Mouse (Mus musculus) heart, embryonic 15.5 days (tissue): ENCODE measurements around the gene Ppan. TPM values are rescaled to one million over a fixed set of nuclear protein-coding genes. Genes with fewer than 3 reads are reported as not detected.
A peak's percentile ranks its signal among the peaks of the same experiment; 100 is the strongest.

Experiments
- ATAC-seq: fragments of 200-750 bp; cut with Nextera tagmentation; replicated peaks from 2 replicates; pipeline ENCODE4 v1.8.0; 2017; ENCODE audit warnings: low read depth, moderate TSS enrichment; ENCODE audit not compliant: insufficient number of reproducible peaks, insufficient read depth, low FRiP score
- H3K27ac ChIP-seq: fragments of 300-500 bp; sonication (generic); 2 replicates; pipeline ENCODE4 v1.5.1; 2015; ENCODE audit warnings: mild to moderate bottlenecking, inconsistent platforms
- H3K27me3 ChIP-seq: fragments of 300-500 bp; sonication (generic); 2 replicates; pipeline ENCODE4 v1.6.1; 2015; ENCODE audit warnings: inconsistent platforms
- H3K36me3 ChIP-seq: fragments of 300-500 bp; sonication (generic); 2 replicates; pipeline ENCODE4 v1.6.1; 2015; ENCODE audit warnings: mild to moderate bottlenecking, inconsistent platforms
- H3K4me1 ChIP-seq: fragments of 300-500 bp; sonication (generic); replicated peaks from 2 replicates; pipeline ENCODE4 v1.6.1; 2015; ENCODE audit warnings: inconsistent platforms
- H3K4me2 ChIP-seq: fragments of 300-500 bp; sonication (generic); 2 replicates; pipeline ENCODE4 v1.6.1; 2015; ENCODE audit warnings: inconsistent platforms, mild to moderate bottlenecking, moderate library complexity
- H3K4me3 ChIP-seq: fragments of 300-500 bp; sonication (generic); 2 replicates; pipeline ENCODE4 v1.5.1; 2015; ENCODE audit warnings: mild to moderate bottlenecking, inconsistent platforms
- H3K9ac ChIP-seq: fragments of 300-500 bp; sonication (generic); 2 replicates; pipeline ENCODE4 v1.6.1; 2015; ENCODE audit warnings: mild to moderate bottlenecking, inconsistent platforms
- H3K9me3 ChIP-seq: fragments of 300-500 bp; sonication (generic); replicated peaks from 2 replicates; pipeline ENCODE4 v1.6.1; 2016; ENCODE audit warnings: inconsistent platforms
- WGBS: fragments of 180-500 bp; shearing (Covaris S2); methylation state at CpG from one replicate; pipeline ENCODE4 v1.1.7; 2015; ENCODE audit warnings: mixed read lengths; 5-methylcytosine and 5-hydroxymethylcytosine counted together
- polyA plus RNA-seq: library from polyadenylated mRNA; unstranded; fragments of >200 nt; fragmentation: Nextera tagmentation; extraction: Ambion mirVana; gene quantifications from 2 replicates; pipeline ENCODE4 v1.2.1, GENCODE M21; 2015

The Ppan gene
- polyA plus RNA-seq, 1 experiment from 2014 or later, result 31.1 TPM

DNA sequence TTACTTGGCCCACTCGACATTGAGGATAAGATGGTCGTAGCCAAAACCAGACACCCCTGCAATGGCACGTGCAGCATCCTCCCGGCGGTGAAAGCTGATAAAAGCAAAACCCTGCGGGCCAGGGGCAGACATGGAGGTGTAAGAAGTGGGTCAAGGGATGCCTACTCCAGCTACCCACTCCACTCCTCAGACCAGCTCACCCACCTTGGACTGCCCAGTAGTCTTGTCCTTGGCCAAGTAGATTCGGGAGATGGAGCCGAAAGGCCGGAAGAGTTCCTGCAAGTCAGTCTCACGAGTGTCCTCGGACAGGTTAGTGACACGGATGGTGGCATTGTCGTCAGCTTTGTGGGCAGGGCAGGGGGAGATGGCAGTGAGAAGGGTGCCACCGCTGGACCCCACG, 6.7 kb downstream of the Ppan start:
- no peak overlapping the region for H3K4me2 ChIP-seq
- 81% methylated on average over 15 of the region's 15 CpGs for WGBS
- H3K4me1 ChIP-seq, result peaks cover 14% of the 10 kb centered on the region
- H3K9ac ChIP-seq, result no peak overlapping the region
- H3K4me3 ChIP-seq, result no peak overlapping the region
- H3K36me3 ChIP-seq, result peaks cover 68% of the 10 kb centered on the region
- H3K27me3 ChIP-seq, result no peaks in the 10 kb centered on the region
- no peak overlapping the region for H3K27ac ChIP-seq
- no peak for ATAC-seq
- no peaks in the 10 kb centered on the region for H3K9me3 ChIP-seq

DNA sequence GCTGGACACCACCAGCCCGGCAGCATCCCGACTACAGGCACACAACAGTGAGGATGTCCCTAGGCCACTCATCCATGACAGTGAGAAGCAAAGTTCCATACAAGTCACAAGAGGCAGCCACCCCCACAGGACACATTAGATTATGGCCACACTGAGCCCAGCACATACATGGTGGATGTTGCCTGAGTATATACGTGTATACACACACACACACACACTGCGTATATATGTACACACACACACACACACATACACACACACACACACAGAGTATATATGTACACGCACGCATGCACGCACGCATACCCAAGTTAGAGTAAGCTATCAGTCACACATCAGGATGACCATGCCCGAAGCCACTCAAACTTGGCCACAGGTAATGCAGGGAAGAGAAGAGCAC, 7.4 kb downstream of the Ppan start:
- 93% methylated on average over 9 of the region's 9 CpGs for WGBS
- Histone ChIP-seq H3K9ac (no peak overlapping the region), H3K4me1 (peaks cover 14% of the 10 kb centered on the region), H3K4me3 (no peak overlapping the region), H3K27ac (no peak overlapping the region), H3K4me2 (no peak overlapping the region), H3K9me3 (no peaks in the 10 kb centered on the region), H3K36me3 (peaks cover 61% of the 10 kb centered on the region), H3K27me3 (no peaks in the 10 kb centered on the region)
- no peak for ATAC-seq

DNA sequence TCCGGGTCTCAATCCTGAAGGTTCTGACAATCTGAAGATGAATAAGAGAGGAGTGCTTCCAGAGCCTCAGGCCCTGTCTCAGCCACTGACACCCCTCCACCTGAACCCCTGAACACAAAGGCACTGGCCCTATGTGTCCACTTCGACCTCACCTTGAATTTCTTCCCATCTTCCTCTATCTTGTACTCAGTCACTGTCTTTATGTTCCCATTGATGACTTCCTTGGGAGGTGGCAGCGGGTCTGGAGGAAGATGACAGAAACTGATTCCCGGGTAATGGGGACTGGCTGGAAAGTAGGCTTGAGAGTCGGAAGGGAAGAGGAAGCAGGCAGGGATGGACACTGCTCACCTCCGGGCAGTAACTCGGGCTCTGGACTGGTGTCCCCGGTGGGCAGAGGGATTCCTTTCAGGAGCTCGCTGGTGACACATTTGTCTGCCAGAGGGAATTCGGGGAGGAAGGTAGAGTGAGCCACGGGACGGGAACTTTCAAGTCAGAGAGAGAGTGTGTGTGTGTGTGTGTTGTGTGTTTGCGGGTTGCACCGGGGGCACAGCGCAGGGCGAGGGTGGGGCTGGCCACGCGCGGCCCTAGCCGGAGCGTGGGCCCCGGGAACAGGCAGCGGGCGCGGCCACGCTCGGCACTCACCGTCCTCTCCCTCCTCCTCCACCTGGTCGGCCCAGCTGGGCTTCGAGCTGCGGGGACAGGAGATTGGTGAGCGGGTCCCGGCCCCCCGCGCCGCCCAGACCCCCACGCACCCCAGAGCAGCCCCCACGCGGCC, 9.9 kb downstream of the Ppan start:
- ATAC-seq, result peak; percentile 56
- 4% methylated on average over 38 of the region's 39 CpGs for WGBS
- peaks cover 36% of the 10 kb centered on the region for H3K36me3 ChIP-seq
- peak overlapping the region; percentile 86 for H3K4me2 ChIP-seq
- no peaks in the 10 kb centered on the region for H3K27me3 ChIP-seq
- H3K9ac ChIP-seq, result peak overlapping the region; percentile 94
- H3K4me3 ChIP-seq, result peak overlapping the region; percentile 86
- peak overlapping the region; percentile 69 for H3K27ac ChIP-seq
- H3K9me3 ChIP-seq, result no peaks in the 10 kb centered on the region
- H3K4me1 ChIP-seq, result peaks cover 25% of the 10 kb centered on the region

DNA sequence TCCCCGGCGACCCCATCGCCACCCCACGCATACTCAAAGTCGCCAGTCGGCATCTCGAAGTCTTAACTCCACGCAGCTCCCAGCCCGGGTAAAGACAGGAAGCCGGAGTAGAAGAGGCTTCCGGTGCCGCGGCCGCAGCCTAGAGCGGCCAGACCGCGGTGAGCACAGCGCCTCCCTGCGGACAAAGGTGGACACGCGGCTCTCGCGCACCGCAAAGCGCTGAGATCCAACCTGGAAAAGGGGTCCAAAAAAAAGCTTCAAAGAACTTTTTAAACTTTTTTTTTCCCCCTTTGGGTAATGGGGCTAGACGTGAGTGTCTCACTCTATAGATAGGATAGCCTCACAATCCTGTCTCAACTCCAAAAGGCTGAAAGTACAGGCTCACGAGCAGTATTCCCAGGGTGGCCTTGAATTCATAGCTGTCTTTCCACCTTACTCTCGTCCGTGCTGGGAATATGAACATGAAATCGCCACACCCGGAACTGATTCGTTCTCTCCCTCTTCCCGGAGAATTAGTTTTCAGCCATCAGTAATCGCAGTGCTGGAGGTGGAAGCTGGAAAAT, 10.6 kb downstream of the Ppan start, which contains the start of gene Eif3g:
Gene Eif3g, minus strand, starts transcription at position 113 of the 563 bp plus-strand sequence.
- no peaks in the 10 kb centered on the region for H3K9me3 ChIP-seq
- WGBS, result 3% methylated on average over 34 of the region's 34 CpGs
- H3K4me3 ChIP-seq, result peak within 1 kb of the TSS; percentile 86
- ATAC-seq, result peak; percentile 76
- peak within 1 kb of the TSS; percentile 94 for H3K9ac ChIP-seq
- H3K27me3 ChIP-seq, result no peaks in the 10 kb centered on the region
- H3K4me2 ChIP-seq, result peak within 1 kb of the TSS; percentile 86
- peaks cover 30% of the 10 kb centered on the region for H3K36me3 ChIP-seq
- H3K27ac ChIP-seq, result peak within 1 kb of the TSS; percentile 69
- H3K4me1 ChIP-seq, result peaks cover 25% of the 10 kb centered on the region

DNA sequence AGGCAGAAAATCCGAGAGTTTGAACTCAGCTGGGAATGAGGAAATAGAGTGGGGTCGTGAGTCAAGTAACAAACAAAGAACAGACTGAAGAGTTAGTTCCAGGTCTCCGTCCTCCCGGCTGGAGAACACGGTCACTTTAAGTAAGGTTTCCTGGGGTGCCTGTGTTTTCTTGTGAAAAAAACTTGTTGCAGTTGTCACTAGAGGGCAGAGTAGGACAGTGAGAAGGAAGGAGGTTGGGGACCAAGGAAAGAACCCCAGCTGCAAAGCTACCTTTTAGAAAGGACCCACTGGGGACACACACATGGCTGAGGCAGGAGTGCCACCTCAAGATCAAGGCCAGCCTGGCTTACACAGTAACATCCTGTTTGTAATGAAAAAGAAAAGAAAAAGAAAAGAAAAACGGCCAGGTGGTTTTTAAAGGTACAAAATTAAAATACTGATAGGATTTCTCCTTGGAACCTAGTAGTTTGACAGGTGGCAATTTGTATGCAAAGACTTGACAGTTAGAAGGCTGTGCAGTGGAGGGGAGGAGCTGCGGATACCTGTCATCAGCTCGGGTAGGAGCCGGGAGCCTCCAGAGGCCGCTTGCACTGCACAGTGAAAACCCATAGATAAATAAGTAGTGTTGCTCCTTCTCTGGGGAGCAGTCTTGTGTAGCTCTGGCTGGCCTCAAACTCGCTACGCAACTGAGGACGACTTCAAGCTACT, 13.6 kb downstream of the Ppan start:
- no peak overlapping the region for H3K4me3 ChIP-seq
- H3K27me3 ChIP-seq, result no peaks in the 10 kb centered on the region
- H3K9me3 ChIP-seq, result no peaks in the 10 kb centered on the region
- H3K9ac ChIP-seq, result peak overlapping the region; percentile 33
- H3K36me3 ChIP-seq, result peaks cover 18% of the 10 kb centered on the region; the same call in 1 of the 2 replicates
- peak overlapping the region; percentile 55 for H3K27ac ChIP-seq
- peaks cover 25% of the 10 kb centered on the region for H3K4me1 ChIP-seq
- 9% methylated on average over 13 of the region's 13 CpGs for WGBS
- peak; percentile 16; the same call in 1 of the 2 replicates for ATAC-seq
- H3K4me2 ChIP-seq, result peak overlapping the region; percentile 40

DNA sequence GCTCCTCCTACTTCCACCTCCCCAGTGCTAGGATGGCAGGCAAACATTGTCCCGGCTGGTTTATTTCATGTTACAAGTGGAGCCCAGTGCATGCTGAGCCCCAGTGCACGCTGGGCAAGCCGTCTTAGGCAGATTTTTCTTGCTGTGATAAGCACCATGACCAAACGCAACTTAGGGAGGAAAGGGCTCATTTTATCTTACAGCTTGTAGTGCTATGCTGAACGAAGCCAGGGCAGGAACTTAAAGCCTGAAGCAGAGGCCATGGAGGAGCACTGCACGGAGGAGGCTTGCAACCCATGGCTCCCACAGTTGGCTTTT, 14.2 kb downstream of the Ppan start:
- peak; percentile 7; the same call in 1 of the 2 replicates for ATAC-seq
- Histone ChIP-seq H3K36me3 (peaks cover 21% of the 10 kb centered on the region; the same call in 1 of the 2 replicates), H3K9me3 (no peaks in the 10 kb centered on the region), H3K4me1 (peaks cover 19% of the 10 kb centered on the region), H3K4me2 (peak overlapping the region; percentile 40), H3K4me3 (no peak overlapping the region), H3K27me3 (no peaks in the 10 kb centered on the region), H3K9ac (peak overlapping the region; percentile 33), H3K27ac (peak overlapping the region; percentile 55)
- 16% methylated on average over 6 of the region's 6 CpGs for WGBS

DNA sequence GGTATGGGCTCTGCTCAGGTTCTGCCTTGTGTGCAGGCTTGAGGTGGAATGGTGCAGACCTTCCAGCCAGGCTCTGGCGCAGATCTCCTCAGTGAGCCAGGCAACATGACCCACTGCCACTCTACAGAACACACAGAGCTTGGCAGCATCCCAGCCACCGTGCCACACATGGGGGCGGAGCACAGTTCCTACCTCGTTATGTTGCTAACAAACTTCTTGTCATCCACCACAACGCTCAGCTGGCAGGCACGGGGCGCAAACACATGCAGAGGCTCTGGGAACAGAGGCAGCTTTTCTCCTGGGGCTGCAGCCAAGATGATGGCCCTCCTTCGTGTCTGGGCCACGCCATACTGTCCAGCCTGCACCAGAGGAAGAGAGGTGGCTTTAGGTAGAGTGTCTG, 22.0 kb downstream of the Ppan start:
- ATAC-seq, result no peak
- no peak overlapping the region for H3K4me2 ChIP-seq
- H3K36me3 ChIP-seq, result peaks cover 94% of the 10 kb centered on the region
- H3K4me1 ChIP-seq, result no peaks in the 10 kb centered on the region
- WGBS, result 88% methylated on average over 9 of the region's 9 CpGs
- H3K27me3 ChIP-seq, result no peaks in the 10 kb centered on the region
- no peak overlapping the region for H3K4me3 ChIP-seq
- no peak overlapping the region for H3K9ac ChIP-seq
- no peaks in the 10 kb centered on the region for H3K9me3 ChIP-seq
- H3K27ac ChIP-seq, result no peak overlapping the region

DNA sequence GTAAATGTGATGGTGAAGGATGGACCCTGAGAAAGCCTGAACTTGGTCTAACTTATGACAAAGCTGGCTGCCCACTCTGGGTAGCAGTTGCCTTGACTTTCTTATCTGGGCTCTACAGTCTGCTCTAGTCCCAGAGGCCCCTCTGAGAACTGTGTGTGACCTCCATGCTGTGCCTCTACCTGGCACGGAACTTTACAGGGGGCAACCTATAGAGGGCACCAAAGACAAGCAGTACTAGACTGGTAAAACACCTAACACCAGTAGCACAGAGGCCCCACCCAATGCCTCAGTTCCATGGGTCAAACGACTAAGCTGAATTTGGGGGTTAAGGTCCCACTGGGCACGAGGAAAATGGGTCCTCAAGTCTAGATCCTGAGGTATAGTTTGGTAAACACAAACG, 28.2 kb downstream of the Ppan start:
- Histone ChIP-seq H3K27ac (no peak overlapping the region), H3K4me1 (no peaks in the 10 kb centered on the region), H3K9ac (no peak overlapping the region), H3K9me3 (no peaks in the 10 kb centered on the region), H3K27me3 (no peaks in the 10 kb centered on the region), H3K4me3 (no peak overlapping the region), H3K4me2 (no peak overlapping the region), H3K36me3 (peaks cover 96% of the 10 kb centered on the region)
- ATAC-seq, result no peak
- WGBS, result 84% methylated on average over 4 of the region's 4 CpGs

DNA sequence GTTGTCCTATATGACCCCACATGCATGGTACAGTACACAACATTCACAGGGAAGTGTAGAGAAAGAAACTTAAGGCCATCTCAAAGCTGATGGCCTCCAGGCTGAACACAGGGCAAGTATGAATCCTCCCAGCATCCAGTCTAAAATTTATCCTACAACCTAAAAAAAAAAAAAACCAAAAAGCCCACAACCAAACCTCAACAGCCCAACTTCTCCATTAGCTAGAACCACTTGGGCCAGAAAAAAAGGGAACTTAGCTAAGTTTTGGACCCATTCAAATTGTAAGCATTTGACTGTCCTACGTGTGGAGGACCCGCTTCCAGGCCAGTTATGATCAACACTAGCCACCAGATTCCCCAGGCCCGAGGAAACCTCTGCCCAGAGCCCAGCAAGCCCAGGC, 35.3 kb downstream of the Ppan start:
- Histone ChIP-seq H3K9ac (no peak overlapping the region), H3K27ac (no peak overlapping the region), H3K27me3 (no peaks in the 10 kb centered on the region), H3K9me3 (no peaks in the 10 kb centered on the region), H3K36me3 (peaks cover 91% of the 10 kb centered on the region), H3K4me1 (no peaks in the 10 kb centered on the region), H3K4me3 (no peak overlapping the region), H3K4me2 (no peak overlapping the region)
- ATAC-seq, result no peak
- WGBS, result 81% methylated on average over 3 of the region's 3 CpGs
